Mouse (Mus musculus): ENCODE data around the gene H2afy.

DNA sequence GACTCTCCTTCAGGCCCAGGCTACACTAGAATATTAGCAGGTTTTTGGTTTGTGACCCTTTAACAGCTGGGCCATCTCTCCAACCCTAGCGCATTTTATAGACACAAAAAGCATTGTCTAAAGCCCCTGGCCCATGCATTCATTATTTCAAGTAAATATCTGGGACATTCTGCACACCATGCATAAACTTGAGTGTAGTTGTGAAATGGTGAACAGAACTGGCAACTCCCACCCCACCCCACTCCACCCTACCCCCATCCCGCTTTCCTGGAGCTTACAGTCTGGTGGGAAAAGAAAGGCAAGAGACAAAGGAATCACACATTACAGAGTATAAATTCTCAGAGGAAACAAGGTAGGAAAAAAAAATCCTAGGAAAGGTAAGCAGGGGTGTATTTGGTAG is at the start of gene H2afy:
- TF ChIP-seq CTCF (IDR thresholded peaks at IDR 0.05; ENCODE audit: extremely low read depth, insufficient read length, insufficient replicate concordance, low read depth, low read length), result no peak
- no peak for TF ChIP-seq POLR2A (IDR thresholded peaks at IDR 0.05; ENCODE audit: low read depth, low read length)

Data from small intestine, adult 2 months (tissue).